Mouse (Mus musculus): ENCODE data around the gene Llcfc1.

Llcfc1 gene

DNA sequence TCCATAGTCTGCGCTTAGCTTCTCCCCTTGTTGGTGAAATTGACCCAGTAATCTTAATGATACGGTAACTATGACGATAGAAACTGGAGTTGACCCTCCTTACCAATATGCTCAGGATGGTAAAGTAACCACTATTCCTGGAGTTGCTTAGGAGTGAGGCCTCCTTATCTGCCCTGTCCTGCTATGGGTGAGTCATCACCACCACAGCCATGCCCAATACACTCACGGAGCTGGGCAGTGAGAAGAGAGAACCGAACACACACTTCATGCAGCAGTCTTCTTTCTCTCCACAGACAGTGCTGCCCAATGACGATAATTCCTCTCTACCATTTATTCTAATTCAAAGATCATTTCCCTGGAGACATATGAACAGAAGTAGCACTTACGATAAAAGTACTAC, 22.0 kb downstream of the Llcfc1 start:
- no peak for DNase-seq

DNA sequence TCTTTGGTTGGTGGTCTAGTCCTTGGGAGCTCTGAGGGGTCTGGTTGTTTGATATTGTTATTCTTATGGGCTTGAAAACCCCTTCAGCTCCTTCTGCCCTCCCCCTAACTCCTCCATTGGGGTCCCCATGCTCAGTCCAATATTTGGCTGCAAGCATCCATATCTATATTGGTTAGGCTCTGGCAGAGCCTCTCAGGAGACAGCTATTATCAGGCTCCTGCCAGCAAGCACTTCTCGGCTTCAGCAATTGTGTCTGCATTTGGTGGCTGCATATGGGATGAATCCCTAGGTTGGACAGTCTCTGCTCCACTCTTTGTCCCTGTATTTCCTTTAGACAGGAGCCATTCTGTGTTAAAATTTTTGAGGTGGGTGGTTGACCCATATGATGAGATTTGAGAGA, 26.1 kb downstream of the Llcfc1 start:
- no peak for DNase-seq

DNA sequence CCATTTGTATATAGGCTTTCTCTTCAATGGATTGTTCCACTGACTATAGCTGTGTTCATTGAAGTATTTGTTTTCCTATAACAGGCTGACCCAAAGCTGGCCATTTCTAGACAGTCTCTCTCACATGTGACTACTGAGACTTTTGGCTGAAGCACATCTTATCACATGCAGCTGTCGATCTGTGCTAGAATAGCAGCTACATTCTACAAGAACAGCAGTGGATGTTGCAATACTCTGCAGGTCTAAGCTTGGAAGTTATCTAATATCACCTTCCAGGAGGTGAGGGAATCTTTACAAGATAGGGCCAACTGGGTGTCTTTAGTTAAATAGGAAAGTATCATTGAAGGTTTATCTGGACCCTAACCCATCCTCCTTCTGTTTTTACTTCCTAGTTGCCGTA, 37.2 kb downstream of the Llcfc1 start:
- DNase-seq = no peak

GRCm38 (mm10) chr6:41727989-41728609, 43.9 kb downstream of the Llcfc1 start:
- no peak for DNase-seq

- DNase-seq = no peak
These were observed 50.7 kb downstream of the Llcfc1 start for GRCm38 (mm10) chr6:41734719-41735470.

Data from right cerebral cortex, postnatal 25 days (tissue).